Mouse (Mus musculus): ENCODE measurements around the gene Tcp10b.
"Not testable (repeated sequence)": the region's sequence is repeated elsewhere in the genome, so short reads cannot be mapped to it uniquely, and the experiment has no call there.

Gene Tcp10b

GRCm38 (mm10) chr17:13060804-13061203 is at the start of gene Tcp10b:
TSS of gene Tcp10b (plus strand) at chr17:13061104.
- H3K36me3 ChIP-seq (ENCODE audit: control insufficient read depth, insufficient read depth, low read length, poor library complexity, severe bottlenecking); DNase-seq (ENCODE audit: low read depth, low spot score); H3K27me3 ChIP-seq (ENCODE audit: control insufficient read depth, insufficient read depth, low read length, poor library complexity, severe bottlenecking): not testable (repeated sequence)

GRCm38 (mm10) chr17:13013316-13013715 is 47.6 kb upstream of the Tcp10b start:
- no peak for DNase-seq (ENCODE audit: low read depth, low spot score)
- H3K36me3 ChIP-seq (ENCODE audit: control insufficient read depth, insufficient read depth, low read length, poor library complexity, severe bottlenecking) = peaks cover 6% of the 10 kb centered on the region
- H3K27me3 ChIP-seq (ENCODE audit: control insufficient read depth, insufficient read depth, low read length, poor library complexity, severe bottlenecking) = no peaks in the 10 kb centered on the region

GRCm38 (mm10) chr17:13036627-13037192 is 24.2 kb upstream of the Tcp10b start:
- not testable (repeated sequence) for H3K27me3 ChIP-seq (ENCODE audit: control insufficient read depth, insufficient read depth, low read length, poor library complexity, severe bottlenecking); H3K36me3 ChIP-seq (ENCODE audit: control insufficient read depth, insufficient read depth, low read length, poor library complexity, severe bottlenecking); DNase-seq (ENCODE audit: low read depth, low spot score)

- H3K27me3 ChIP-seq (ENCODE audit: control insufficient read depth, insufficient read depth, low read length, poor library complexity, severe bottlenecking) = not testable (repeated sequence)
- peak; percentile 71 for DNase-seq (ENCODE audit: low read depth, low spot score)
Observed at GRCm38 (mm10) chr17:13043846-13044673, 16.8 kb upstream of the Tcp10b start.

GRCm38 (mm10) chr17:13052124-13052813 is 8.6 kb upstream of the Tcp10b start, which contains the start of gene Gpr31b:
TSS of gene Gpr31b (minus strand) at chr17:13052296.
- DNase-seq (ENCODE audit: low read depth, low spot score); H3K36me3 ChIP-seq (ENCODE audit: control insufficient read depth, insufficient read depth, low read length, poor library complexity, severe bottlenecking); H3K27me3 ChIP-seq (ENCODE audit: control insufficient read depth, insufficient read depth, low read length, poor library complexity, severe bottlenecking): not testable (repeated sequence)

More at GRCm38 (mm10) chr17:13043846-13044673, 16.8 kb upstream of the Tcp10b start:
- not testable (repeated sequence) for H3K36me3 ChIP-seq (ENCODE audit: control insufficient read depth, insufficient read depth, low read length, poor library complexity, severe bottlenecking)

- H3K27me3 ChIP-seq (ENCODE audit: control insufficient read depth, insufficient read depth, low read length, poor library complexity, severe bottlenecking); DNase-seq (ENCODE audit: low read depth, low spot score); H3K36me3 ChIP-seq (ENCODE audit: control insufficient read depth, insufficient read depth, low read length, poor library complexity, severe bottlenecking): not testable (repeated sequence)
Observed at GRCm38 (mm10) chr17:13062882-13063281, 2.0 kb downstream of the Tcp10b start.

GRCm38 (mm10) chr17:13067864-13068385 is 7.0 kb downstream of the Tcp10b start:
- not testable (repeated sequence) for H3K36me3 ChIP-seq (ENCODE audit: control insufficient read depth, insufficient read depth, low read length, poor library complexity, severe bottlenecking); H3K27me3 ChIP-seq (ENCODE audit: control insufficient read depth, insufficient read depth, low read length, poor library complexity, severe bottlenecking); DNase-seq (ENCODE audit: low read depth, low spot score)

- DNase-seq (ENCODE audit: low read depth, low spot score); H3K36me3 ChIP-seq (ENCODE audit: control insufficient read depth, insufficient read depth, low read length, poor library complexity, severe bottlenecking); H3K27me3 ChIP-seq (ENCODE audit: control insufficient read depth, insufficient read depth, low read length, poor library complexity, severe bottlenecking): not testable (repeated sequence)
Observed at GRCm38 (mm10) chr17:13069227-13069626, 8.3 kb downstream of the Tcp10b start.

- not testable (repeated sequence) for H3K36me3 ChIP-seq (ENCODE audit: control insufficient read depth, insufficient read depth, low read length, poor library complexity, severe bottlenecking); DNase-seq (ENCODE audit: low read depth, low spot score); H3K27me3 ChIP-seq (ENCODE audit: control insufficient read depth, insufficient read depth, low read length, poor library complexity, severe bottlenecking)
Observed at GRCm38 (mm10) chr17:13091510-13091909, 30.6 kb downstream of the Tcp10b start.

- not testable (repeated sequence) for DNase-seq (ENCODE audit: low read depth, low spot score); H3K36me3 ChIP-seq (ENCODE audit: control insufficient read depth, insufficient read depth, low read length, poor library complexity, severe bottlenecking); H3K27me3 ChIP-seq (ENCODE audit: control insufficient read depth, insufficient read depth, low read length, poor library complexity, severe bottlenecking)
Observed at GRCm38 (mm10) chr17:13092100-13092764, 31.3 kb downstream of the Tcp10b start.

GRCm38 (mm10) chr17:13092960-13093359 is 32.1 kb downstream of the Tcp10b start:
- H3K36me3 ChIP-seq (ENCODE audit: control insufficient read depth, insufficient read depth, low read length, poor library complexity, severe bottlenecking); DNase-seq (ENCODE audit: low read depth, low spot score); H3K27me3 ChIP-seq (ENCODE audit: control insufficient read depth, insufficient read depth, low read length, poor library complexity, severe bottlenecking): not testable (repeated sequence)

- DNase-seq (ENCODE audit: low read depth, low spot score); H3K36me3 ChIP-seq (ENCODE audit: control insufficient read depth, insufficient read depth, low read length, poor library complexity, severe bottlenecking); H3K27me3 ChIP-seq (ENCODE audit: control insufficient read depth, insufficient read depth, low read length, poor library complexity, severe bottlenecking): not testable (repeated sequence)
Observed at GRCm38 (mm10) chr17:13106563-13106962, 45.7 kb downstream of the Tcp10b start.

- H3K36me3 ChIP-seq (ENCODE audit: control insufficient read depth, insufficient read depth, low read length, poor library complexity, severe bottlenecking); DNase-seq (ENCODE audit: low read depth, low spot score); H3K27me3 ChIP-seq (ENCODE audit: control insufficient read depth, insufficient read depth, low read length, poor library complexity, severe bottlenecking): not testable (repeated sequence)
Observed at GRCm38 (mm10) chr17:13112504-13113291, 51.8 kb downstream of the Tcp10b start.

All from splenic B cell, adult 2 months (primary cell).